20 mouse cellular contexts compared by ENCODE assay signal in genomic region chr2:18108214-18108613, GRCm38 (mm10). TPM values are rescaled to one million over a fixed set of nuclear protein-coding genes. Genes with fewer than 3 reads are reported as not detected.
DNase-seq lines count a peak whose midpoint lies in the region; ATAC-seq and TF ChIP-seq lines count a peak whose summit lies in the region.
"Had no signal": no experiment of that assay in that cellular context is flagged by ENCODE, and none has a peak within 500 bp of the region (broad histone marks: within the 10 kb centered on the region; RNA-seq: fewer than 3 reads in every experiment).

No protein-coding gene starts in this region.

- H3K9ac ChIP-seq in midbrain, postnatal 0 days (replicated peaks; ENCODE audit: low read length, poor library complexity, severe bottlenecking): no peak overlapping the region
- H3K9ac ChIP-seq in midbrain, embryonic 13.5 days (replicated peaks): no peak overlapping the region
- H3K9ac ChIP-seq: embryonic facial prominence, embryonic 12.5 days had no signal

- ATAC-seq in midbrain, postnatal 0 days (ENCODE audit: low FRiP score): no peak
- ATAC-seq in midbrain, embryonic 13.5 days: no peak
- ATAC-seq: forebrain, embryonic 14.5 days had no signal

- H3K4me2 ChIP-seq in midbrain, postnatal 0 days (ENCODE audit: low read depth, low read length, poor library complexity, severe bottlenecking): no peak overlapping the region
- no peak overlapping the region for H3K4me2 ChIP-seq in midbrain, embryonic 13.5 days (replicated peaks)
- H3K4me2 ChIP-seq: embryonic facial prominence, embryonic 12.5 days had no signal

- no peaks in the 10 kb centered on the region; the same call in 1 of the 2 replicates for H3K36me3 ChIP-seq in midbrain, postnatal 0 days (ENCODE audit: insufficient read depth, low read length)
- peaks cover 12% of the 10 kb centered on the region for H3K36me3 ChIP-seq in midbrain, embryonic 13.5 days
- peaks cover 48% of the 10 kb centered on the region for H3K36me3 ChIP-seq in limb, embryonic 10.5 days

- no peaks in the 10 kb centered on the region for H3K9me3 ChIP-seq in midbrain, postnatal 0 days (ENCODE audit: low read length)
- H3K9me3 ChIP-seq in midbrain, embryonic 13.5 days: no peaks in the 10 kb centered on the region
- no peaks in the 10 kb centered on the region for H3K9me3 ChIP-seq in limb, embryonic 10.5 days (replicated peaks)
- H3K9me3 ChIP-seq: embryonic facial prominence, embryonic 12.5 days; G1E had no signal

- WGBS in midbrain, postnatal 0 days: 96% methylated on average over 3 of the region's 3 CpGs
- 96% methylated on average over 3 of the region's 3 CpGs for WGBS in midbrain, embryonic 13.5 days
- WGBS in limb, embryonic 10.5 days: 93% methylated on average over 3 of the region's 3 CpGs

- H3K27me3 ChIP-seq in midbrain, postnatal 0 days (ENCODE audit: insufficient read depth, low read length): no peaks in the 10 kb centered on the region
- no peaks in the 10 kb centered on the region for H3K27me3 ChIP-seq in midbrain, embryonic 13.5 days
- no peaks in the 10 kb centered on the region for H3K27me3 ChIP-seq in limb, embryonic 10.5 days (ENCODE audit: low read depth, poor library complexity, severe bottlenecking)
- H3K27me3 ChIP-seq: embryonic facial prominence, embryonic 12.5 days had no signal

- peak; percentile 28 for TF ChIP-seq CTCF in midbrain, postnatal 0 days (IDR thresholded peaks at IDR 0.05)

- no peak overlapping the region for H3K4me3 ChIP-seq in midbrain, postnatal 0 days (ENCODE audit: low read depth, low read length)
- no peak overlapping the region for H3K4me3 ChIP-seq in midbrain, embryonic 13.5 days (replicated peaks)
- no peak overlapping the region for H3K4me3 ChIP-seq in limb, embryonic 10.5 days
- H3K4me3 ChIP-seq: embryonic facial prominence, embryonic 12.5 days; erythroblast, embryonic 14.5 days; heart, adult 2 months; myocyte had no signal

- DNase-seq in kidney, adult 9 months: peak; percentile 48
- DNase-seq in kidney, adult 18-20 months: no peak
- DNase-seq in midbrain, postnatal 0 days (ENCODE audit: low spot score): no peak
- DNase-seq in kidney, postnatal 10 days: peak; percentile 15
- no peak for DNase-seq in cerebellum, postnatal 36 days
- no peak for DNase-seq in limb, embryonic 10.5 days (ENCODE audit: low spot score)
- DNase-seq: adrenal gland, postnatal 14 days; cerebellum, adult 9-11 months; gastrocnemius, postnatal 14 days; heart, adult 2 months; layer of hippocampus, postnatal 36 days; midbrain, embryonic 14.5 days; spleen, adult 18-20 months; thymus, postnatal 4 days had no signal

- H3K4me1 ChIP-seq in midbrain, postnatal 0 days (ENCODE audit: insufficient read depth, low read length): no peaks in the 10 kb centered on the region
- no peaks in the 10 kb centered on the region for H3K4me1 ChIP-seq in midbrain, embryonic 13.5 days (replicated peaks)
- 0 out of 2 replicates have a peak, but pooled peaks cover 7% of the 10 kb centered on the region for H3K4me1 ChIP-seq in limb, embryonic 10.5 days
- H3K4me1 ChIP-seq: embryonic facial prominence, embryonic 12.5 days had no signal

- no peak overlapping the region for H3K27ac ChIP-seq in midbrain, postnatal 0 days (ENCODE audit: low read depth, low read length)
- no peak overlapping the region for H3K27ac ChIP-seq in midbrain, embryonic 13.5 days
- no peak overlapping the region for H3K27ac ChIP-seq in limb, embryonic 10.5 days
- H3K27ac ChIP-seq: embryonic facial prominence, embryonic 12.5 days; heart, adult 2 months had no signal

RNA-seq across cellular contexts. Expression of gene Mllt10, which starts 53.2 kb away (rescaled TPM):
- total RNA-seq in midbrain, postnatal 0 days (2014; rRNA removed): 22.7 and 96.5 TPM in 2 replicates
- 23.9 and 28.9 TPM in 2 replicates for polyA plus RNA-seq in midbrain, postnatal 0 days (2015; fragmentation: Nextera tagmentation; extraction: Ambion mirVana)
- polyA plus RNA-seq in midbrain, embryonic 13.5 days (2015; fragmentation: Nextera tagmentation; extraction: Ambion mirVana): 69.6 and 75.2 TPM in 2 replicates
- polyA plus RNA-seq in limb, embryonic 10.5 days (2016; fragmentation: Nextera tagmentation; extraction: Ambion mirVana): 56.9 and 65.3 TPM in 2 replicates

RNA-seq across cellular contexts. Expression of gene Skida1, which starts 59.4 kb away (rescaled TPM):
- total RNA-seq in midbrain, postnatal 0 days (2014; rRNA removed): 12.1 and 12.4 TPM in 2 replicates
- polyA plus RNA-seq in midbrain, postnatal 0 days (2015; fragmentation: Nextera tagmentation; extraction: Ambion mirVana): 3.5 and 4.3 TPM in 2 replicates
- 17.8 and 18.3 TPM in 2 replicates for polyA plus RNA-seq in midbrain, embryonic 13.5 days (2015; fragmentation: Nextera tagmentation; extraction: Ambion mirVana)
- 7.0 and 11.5 TPM in 2 replicates for polyA plus RNA-seq in limb, embryonic 10.5 days (2016; fragmentation: Nextera tagmentation; extraction: Ambion mirVana)
- polyA plus RNA-seq: erythroblast, embryonic 14.5 days had no signal

Comparison
In these comparisons a context has a peak if more than half of its experiments do, and no peak if none do; other contexts are left out.
1. DNase-seq: peak in kidney, adult 9 months (single experiment) and kidney, postnatal 10 days (single experiment); none in kidney, adult 18-20 months (single experiment), midbrain, postnatal 0 days (single experiment), cerebellum, postnatal 36 days (0 of 2) and limb, embryonic 10.5 days (single experiment).